Mouse (Mus musculus) mesoderm, embryonic 11.5 days (tissue): Measurements from ENCODE around the gene Nadk.

Experiments
- DNase-seq: peaks from one replicate; pipeline ENCODE4 v3.0.0-alpha.2; 2012; ENCODE audit warnings: low read depth, low spot score

Gene Nadk

DNA sequence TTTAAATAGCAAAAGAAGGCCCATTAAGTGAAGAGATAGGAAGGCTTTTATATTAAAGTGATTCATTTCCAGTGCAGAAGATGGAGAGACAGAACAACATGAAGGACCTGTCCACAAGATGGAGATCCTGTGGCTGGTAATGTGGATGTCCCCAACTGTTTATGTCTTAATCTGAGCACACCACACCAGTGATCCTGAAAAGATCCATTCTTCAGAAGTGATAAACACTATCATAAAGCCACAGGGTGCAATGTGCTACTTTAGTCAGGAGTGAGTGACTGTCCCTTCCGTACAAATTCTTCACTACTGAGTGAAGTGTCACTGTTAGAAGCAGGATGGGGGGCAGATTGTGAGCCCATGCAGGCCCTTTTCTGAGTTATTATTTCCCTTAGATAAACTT is 40.6 kb downstream of the Nadk start:
- DNase-seq, result no peak

DNA sequence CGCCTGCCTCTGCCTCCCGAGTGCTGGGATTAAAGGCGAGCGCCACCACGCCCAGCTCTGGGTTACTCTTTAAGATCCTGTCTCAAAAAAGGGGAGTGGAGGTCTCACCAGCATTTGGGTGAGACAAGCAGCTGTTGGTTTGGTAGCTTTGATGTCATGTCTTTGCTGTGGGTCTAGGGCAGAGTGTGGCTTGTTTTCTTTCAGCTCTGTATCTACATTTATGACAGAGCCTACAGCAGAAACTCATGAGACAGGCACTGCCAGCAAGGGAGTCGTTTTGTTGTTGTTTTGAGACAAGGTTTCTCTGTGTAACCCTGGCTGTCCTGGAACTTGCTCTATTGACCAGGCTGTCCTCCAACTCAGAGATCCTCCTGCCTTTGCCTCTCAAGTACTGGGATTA is 41.6 kb downstream of the Nadk start:
- no peak for DNase-seq

DNA sequence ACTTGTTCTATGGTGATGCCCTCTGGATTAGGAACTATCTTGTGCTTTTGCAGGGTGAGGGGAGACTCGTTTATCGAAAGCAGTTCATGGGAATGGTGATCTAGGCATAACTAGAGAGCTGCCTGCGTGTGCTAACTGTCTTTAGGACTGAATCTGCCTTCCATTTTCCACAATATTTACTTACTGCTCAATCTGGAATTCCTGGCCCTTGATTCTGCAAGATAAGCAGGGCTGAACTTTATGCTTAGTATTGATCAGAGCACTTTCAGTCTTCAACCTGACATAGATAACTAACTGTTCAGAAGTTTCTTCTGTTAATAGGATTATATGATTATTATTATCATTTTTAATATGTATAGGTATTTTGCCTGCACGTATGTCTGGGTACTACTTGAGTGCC is 43.0 kb downstream of the Nadk start:
- DNase-seq, result no peak

DNA sequence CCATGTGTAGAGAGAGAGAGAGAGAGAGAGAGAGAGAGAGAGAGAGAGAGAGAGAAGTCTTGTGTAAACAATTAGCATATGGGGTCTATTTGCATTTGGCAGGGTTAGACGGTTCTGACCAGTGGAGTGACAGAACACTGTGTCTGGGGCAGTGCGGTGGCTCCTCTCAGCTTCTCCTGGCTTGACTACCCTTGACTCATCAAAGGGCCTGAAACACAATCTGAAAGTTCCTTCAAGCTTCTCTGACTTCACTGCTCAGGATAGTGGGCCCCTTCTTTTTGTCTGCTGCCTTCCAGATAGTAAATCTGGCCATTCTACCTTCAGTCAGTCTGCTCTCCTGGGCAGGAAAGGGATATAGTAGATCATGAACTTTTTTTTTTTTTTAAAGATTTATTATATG is 44.6 kb downstream of the Nadk start:
- DNase-seq, result no peak

DNA sequence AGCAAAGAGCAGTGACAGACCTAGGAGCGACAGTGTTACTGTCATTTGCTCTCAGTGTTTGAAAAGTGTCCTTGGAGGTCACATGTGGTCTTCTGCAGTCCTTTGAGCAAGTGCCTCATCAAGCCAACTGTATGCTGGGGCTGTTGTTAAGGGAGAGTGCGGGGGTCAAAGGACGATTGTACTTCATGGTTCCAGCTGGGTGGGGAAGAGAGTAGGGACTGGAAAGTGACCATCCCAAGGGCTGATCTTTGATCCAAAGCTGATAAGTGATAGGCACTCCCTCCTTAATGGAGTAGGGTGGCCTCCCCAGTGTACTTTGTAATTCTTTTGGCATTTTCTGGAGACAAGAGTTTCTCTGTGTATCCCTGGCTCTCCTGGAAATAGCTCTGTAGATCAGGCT is 49.7 kb downstream of the Nadk start:
- DNase-seq, result no peak

DNA sequence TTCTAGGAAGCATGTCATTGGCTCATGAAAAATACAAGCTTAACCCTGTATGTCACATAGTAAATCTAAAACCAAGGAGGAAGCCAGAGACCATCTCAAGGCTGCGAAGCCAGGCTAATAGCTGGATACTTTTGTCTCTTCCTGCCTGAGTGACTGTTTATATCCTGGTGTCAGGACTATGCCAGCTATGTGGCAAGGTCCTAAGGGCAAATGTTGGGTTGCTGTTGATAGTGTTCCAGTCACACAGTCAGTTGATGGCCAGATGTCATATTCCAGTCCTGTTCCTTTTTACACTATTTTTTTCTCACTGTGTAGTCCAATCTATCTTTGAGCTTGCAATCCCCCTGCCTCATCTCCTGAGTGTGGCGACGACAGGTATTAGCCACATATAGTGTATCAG is 51.1 kb downstream of the Nadk start:
- no peak for DNase-seq

DNA sequence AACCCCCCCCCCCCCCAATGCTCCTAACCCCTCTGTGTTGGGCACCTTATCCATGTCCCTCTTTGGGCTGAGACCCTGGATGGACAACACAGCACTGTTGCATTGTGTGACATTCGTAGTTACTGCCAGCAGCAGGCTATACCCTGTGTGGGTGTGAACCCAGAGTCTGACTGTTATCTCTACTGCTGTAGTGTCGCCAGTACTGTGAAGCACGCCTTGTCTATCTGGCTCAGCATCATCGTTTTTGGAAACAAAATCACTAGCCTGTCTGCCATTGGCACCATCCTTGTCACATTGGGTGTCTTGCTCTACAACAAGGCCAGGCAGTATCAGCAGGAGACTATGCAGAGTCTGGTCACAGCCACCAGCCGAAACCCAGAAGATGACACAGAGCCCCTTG is 56.1 kb downstream of the Nadk start:
- DNase-seq, result no peak

DNA sequence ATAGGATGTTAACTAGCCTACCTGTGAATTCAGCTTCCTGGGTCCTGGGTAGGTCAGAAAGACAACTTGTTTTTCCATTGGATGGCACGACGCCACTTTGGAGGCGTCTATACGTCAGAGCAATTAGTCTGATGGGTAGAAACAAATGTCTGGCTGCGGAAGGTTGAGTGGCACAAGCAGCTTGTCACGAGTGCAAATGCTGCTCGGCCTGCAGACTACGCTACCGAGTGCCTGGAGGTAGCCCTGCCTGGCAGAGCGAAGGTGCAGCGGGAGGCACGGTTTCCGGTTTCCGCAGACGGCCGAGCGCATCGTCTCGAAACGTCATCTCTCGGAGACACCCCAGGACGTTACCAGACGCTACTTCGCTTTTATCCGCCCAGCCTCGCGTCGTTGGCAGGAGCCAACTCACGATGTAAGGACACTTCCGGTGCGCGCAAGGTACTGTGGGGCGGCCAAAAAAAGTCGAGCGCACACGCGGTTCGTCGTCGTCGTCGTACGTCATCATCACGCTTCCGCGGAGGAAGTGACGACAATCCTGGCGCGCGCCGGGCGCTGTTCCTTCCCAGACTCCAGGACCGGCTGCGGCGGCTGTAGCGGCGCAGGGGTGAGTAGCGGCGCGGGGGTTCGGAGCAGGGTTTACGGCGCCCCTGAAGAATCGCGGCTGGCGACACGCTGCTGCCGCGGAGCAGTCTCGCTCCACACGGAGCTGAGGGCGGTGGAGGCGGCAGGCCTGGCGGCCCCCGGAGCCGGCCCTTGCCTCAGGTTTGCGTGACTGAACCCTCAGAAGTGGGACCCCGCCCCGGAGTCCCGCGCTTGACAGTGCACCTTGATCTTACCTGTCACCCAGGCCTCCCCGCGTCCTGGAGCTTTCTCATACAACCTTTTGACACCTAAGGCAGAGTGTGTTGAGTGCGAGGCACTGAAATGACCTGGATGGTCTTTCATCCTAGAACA is 62.4 kb downstream of the Nadk start, which contains the start of gene Cdk11b:
Gene Cdk11b, plus strand, starts transcription at position 517 of the 954 bp plus-strand sequence.
- DNase-seq, result peak; percentile 99

DNA sequence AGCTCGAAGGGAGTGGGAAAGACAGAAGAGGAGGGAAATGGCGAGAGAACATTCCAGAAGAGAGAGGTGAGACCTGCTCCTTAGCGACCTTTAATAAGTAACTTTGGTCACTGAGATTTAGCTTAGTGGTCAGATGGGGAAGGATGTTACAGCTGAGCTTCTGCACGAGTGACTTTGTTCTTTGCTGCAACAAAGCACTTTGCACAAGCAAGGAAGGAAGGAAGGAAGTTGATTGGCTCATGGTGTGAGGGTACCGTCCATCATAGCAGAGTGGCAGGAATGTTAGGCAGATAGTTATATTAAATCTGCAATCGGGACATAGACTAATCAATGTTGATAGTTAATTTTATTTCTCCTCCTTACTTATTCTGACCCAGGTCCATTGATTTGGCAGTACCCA is 68.1 kb downstream of the Nadk start:
- DNase-seq, result no peak

DNA sequence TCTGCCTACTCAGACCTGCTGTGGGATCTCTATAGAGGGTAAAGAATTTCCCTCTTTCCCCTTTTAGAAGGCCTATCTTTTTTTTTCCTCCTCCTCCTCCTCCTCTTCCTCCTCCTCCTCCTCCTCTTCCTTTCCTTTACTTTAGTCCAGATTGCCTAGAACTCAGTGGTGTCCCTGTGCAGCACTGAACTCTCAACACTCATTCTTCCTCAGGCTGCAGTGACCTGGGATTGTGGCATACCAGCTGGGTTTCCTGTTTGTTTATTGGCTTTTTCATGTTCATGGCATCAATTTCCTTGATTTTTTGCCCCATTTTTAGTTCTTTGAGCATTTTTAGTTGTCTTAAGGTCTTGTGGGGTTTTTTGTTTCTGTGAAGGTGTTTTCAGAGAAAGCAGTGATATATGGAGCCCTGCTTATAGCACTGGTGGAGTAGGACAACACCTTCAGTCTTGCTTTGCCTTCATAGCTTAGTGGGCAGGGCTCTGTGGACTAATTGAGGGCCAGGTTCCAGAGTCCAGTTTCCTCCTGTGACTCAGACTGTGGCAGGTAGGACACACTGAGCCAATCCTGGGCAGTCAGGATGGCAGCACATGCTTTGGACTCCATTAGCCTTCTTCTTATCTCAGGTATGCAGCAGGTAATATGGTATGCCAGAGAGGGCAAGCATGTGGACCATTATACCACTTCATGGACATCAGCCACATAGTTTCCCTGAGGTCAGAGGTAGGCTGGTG is 73.8 kb downstream of the Nadk start:
- DNase-seq, result no peak
